Mouse (Mus musculus) midbrain, embryonic 15.5 days (tissue): Measurements from ENCODE around the gene C3ar1. TPM values are rescaled to one million over a fixed set of nuclear protein-coding genes. Genes with fewer than 3 reads are reported as not detected.

Experiments used
- ATAC-seq: fragments of 200-750 bp; cut with Nextera tagmentation; replicated peaks from 2 replicates; pipeline ENCODE4 v1.8.0; 2017; ENCODE audit warnings: moderate TSS enrichment
- H3K27ac ChIP-seq: fragments of 300-500 bp; sonication (generic); 2 replicates; pipeline ENCODE4 v1.5.1; 2015; ENCODE audit warnings: mild to moderate bottlenecking, inconsistent platforms
- H3K27me3 ChIP-seq: fragments of 300-500 bp; sonication (generic); replicated peaks from 2 replicates; pipeline ENCODE4 v1.6.1; 2015; ENCODE audit warnings: inconsistent platforms
- H3K36me3 ChIP-seq: fragments of 300-500 bp; sonication (generic); replicated peaks from 2 replicates; pipeline ENCODE4 v1.6.1; 2015; ENCODE audit warnings: inconsistent platforms
- H3K4me1 ChIP-seq: fragments of 300-500 bp; sonication (generic); 2 replicates; pipeline ENCODE4 v1.6.1; 2015; ENCODE audit warnings: inconsistent platforms
- H3K4me2 ChIP-seq: fragments of 300-500 bp; sonication (generic); 2 replicates; pipeline ENCODE4 v1.6.1; 2015; ENCODE audit warnings: inconsistent platforms, mild to moderate bottlenecking, moderate library complexity
- H3K4me3 ChIP-seq: fragments of 300-500 bp; sonication (generic); 2 replicates; pipeline ENCODE4 v1.5.1; 2015; ENCODE audit warnings: mild to moderate bottlenecking, inconsistent platforms
- H3K9ac ChIP-seq: fragments of 300-500 bp; sonication (generic); 2 replicates; pipeline ENCODE4 v1.6.1; 2015; ENCODE audit warnings: mild to moderate bottlenecking, inconsistent platforms
- H3K9me3 ChIP-seq: fragments of 300-500 bp; sonication (generic); 2 replicates; pipeline ENCODE4 v1.6.1; 2016; ENCODE audit warnings: inconsistent platforms
- WGBS: fragments of 180-500 bp; shearing (Covaris S2); methylation state at CpG from one replicate; pipeline ENCODE4 v1.1.7; 2015; ENCODE audit warnings: mixed read lengths; 5-methylcytosine and 5-hydroxymethylcytosine counted together
- microRNA-seq: library from miRNA; unstranded; fragments of <30 nt; microRNA quantifications from one replicate; pipeline ENCODE4, GENCODE M21; 2016
- polyA plus RNA-seq: library from polyadenylated mRNA; unstranded; fragments of >200 nt; fragmentation: Nextera tagmentation; extraction: Ambion mirVana; gene quantifications from 2 replicates; pipeline ENCODE4 v1.2.1, GENCODE M21; 2015

Gene C3ar1
- polyA plus RNA-seq, 1 experiment from 2014 or later: 1.4 TPM

- Histone ChIP-seq H3K4me3 (peak overlapping the region; percentile 70), H3K4me1 (peaks cover 11% of the 10 kb centered on the region), H3K36me3 (no peaks in the 10 kb centered on the region), H3K4me2 (peak overlapping the region; percentile 60), H3K9ac (peak overlapping the region; percentile 50), H3K9me3 (no peaks in the 10 kb centered on the region), H3K27ac (peak overlapping the region; percentile 98), H3K27me3 (no peaks in the 10 kb centered on the region)
- 2% methylated on average over 11 of the region's 11 CpGs for WGBS
- peak; percentile 6 for ATAC-seq
These were observed 45.8 kb downstream of the C3ar1 start for GRCm38 (mm10) chr6:122810022-122810614.

DNA sequence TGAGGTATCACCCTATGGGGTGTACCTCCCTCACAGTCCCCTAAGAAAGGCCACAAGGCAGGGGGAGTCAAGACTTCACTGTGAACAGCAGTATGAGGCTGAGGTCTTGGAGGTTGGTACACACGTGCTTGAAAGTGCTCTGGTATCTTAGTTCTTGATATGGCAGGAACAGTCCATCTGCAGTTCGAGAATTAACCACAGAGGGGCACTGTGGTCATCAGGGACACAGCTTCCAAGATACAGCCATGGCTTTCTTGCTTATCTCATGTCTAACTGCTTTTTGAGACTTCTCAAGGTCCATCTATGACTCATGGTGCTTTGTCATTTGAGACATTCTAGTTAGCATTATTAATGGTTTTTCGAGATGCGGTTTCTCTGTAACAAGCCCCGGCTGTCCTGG, 51.5 kb downstream of the C3ar1 start:
- Histone ChIP-seq H3K9ac (no peak overlapping the region), H3K27ac (no peak overlapping the region), H3K4me3 (no peak overlapping the region), H3K36me3 (no peaks in the 10 kb centered on the region), H3K4me1 (peaks cover 13% of the 10 kb centered on the region), H3K27me3 (peaks cover 7% of the 10 kb centered on the region), H3K4me2 (no peak overlapping the region), H3K9me3 (no peaks in the 10 kb centered on the region)
- 27% methylated on average over 5 of the region's 5 CpGs for WGBS
- no peak for ATAC-seq

- H3K4me2 ChIP-seq: peak overlapping the region; percentile 84
- H3K4me1 ChIP-seq: peaks cover 13% of the 10 kb centered on the region
- no peaks in the 10 kb centered on the region for H3K36me3 ChIP-seq
- ATAC-seq: peak; percentile 81
- 1% methylated on average over 34 of the region's 34 CpGs for WGBS
- H3K9me3 ChIP-seq: no peaks in the 10 kb centered on the region
- peak overlapping the region; percentile 54 for H3K4me3 ChIP-seq
- peak overlapping the region; percentile 62 for H3K9ac ChIP-seq
- peaks cover 7% of the 10 kb centered on the region for H3K27me3 ChIP-seq
- H3K27ac ChIP-seq: peak overlapping the region; percentile 66
These were observed 54.0 kb downstream of the C3ar1 start for GRCm38 (mm10) chr6:122801801-122802514.

DNA sequence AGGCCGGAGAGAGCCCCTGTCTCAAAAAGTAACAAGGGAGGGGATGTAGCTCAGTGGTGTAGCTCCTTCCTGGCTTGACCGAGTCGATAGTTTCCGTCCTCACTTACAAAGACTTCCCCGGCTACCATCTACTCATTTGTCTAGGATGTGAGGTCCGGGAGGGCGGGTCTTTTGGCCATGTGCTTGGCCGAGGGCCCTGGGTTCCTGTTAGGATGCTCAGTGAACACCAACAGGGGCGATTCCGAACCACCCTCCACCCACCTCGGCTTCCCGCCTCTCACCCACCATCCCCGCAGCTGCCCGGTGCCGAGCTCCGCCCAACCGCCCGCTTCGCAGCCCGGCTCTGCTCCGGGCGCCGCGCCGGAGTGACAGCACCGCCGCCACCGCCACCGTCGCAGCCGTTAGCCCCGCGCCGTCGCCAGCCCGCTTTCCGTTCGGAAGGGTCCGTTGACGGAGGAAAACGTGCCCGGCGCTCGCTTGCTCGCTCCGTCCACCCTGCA, 54.6 kb downstream of the C3ar1 start, which contains the start of gene Slc2a3:
Gene Slc2a3, minus strand, starts transcription at position 340 of the 500 bp plus-strand sequence.
- 1% methylated on average over 42 of the region's 46 CpGs for WGBS
- peak within 1 kb of the TSS; percentile 66 for H3K27ac ChIP-seq
- ATAC-seq: peak; percentile 83
- no peaks in the 10 kb centered on the region for H3K36me3 ChIP-seq
- no peaks in the 10 kb centered on the region for H3K9me3 ChIP-seq
- peak within 1 kb of the TSS; percentile 62 for H3K9ac ChIP-seq
- peaks cover 13% of the 10 kb centered on the region for H3K4me1 ChIP-seq
- H3K4me3 ChIP-seq: peak within 1 kb of the TSS; percentile 54
- peaks cover 7% of the 10 kb centered on the region for H3K27me3 ChIP-seq
- peak within 1 kb of the TSS; percentile 84 for H3K4me2 ChIP-seq

DNA sequence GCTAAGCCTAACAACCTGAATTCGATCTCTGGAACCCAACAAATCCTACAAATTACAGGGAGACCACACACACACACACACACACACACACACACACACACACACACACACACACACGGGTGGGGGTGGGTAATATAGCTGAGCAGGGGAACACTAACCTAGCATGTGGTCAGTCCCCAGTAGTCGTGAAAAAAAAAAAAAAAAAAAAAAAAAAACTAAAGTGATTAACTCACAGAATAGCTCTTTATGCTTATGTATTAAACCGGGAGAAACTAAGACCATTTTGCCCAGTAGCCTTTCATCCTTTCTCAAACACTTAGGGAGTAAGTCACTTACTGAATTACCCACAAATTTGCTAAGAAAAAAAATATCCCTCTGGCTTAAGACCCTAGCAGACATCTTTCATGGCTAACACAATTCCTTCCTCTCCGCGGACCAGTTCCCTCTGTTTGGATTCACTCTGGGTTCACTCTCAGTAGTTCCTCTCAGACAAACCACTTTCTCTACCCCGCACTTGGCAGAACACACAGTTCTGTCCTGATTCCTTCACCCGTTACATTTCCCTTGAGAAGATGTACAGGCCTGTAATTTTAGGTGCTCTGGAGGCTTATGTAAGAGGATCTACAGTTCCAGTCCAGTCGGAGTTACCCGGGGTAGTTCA, 55.2 kb downstream of the C3ar1 start:
- Histone ChIP-seq H3K36me3 (no peaks in the 10 kb centered on the region), H3K27me3 (peaks cover 7% of the 10 kb centered on the region), H3K9me3 (no peaks in the 10 kb centered on the region), H3K4me2 (peak overlapping the region; percentile 84), H3K27ac (no peak overlapping the region; the same call in 1 of the 2 replicates), H3K4me3 (peak overlapping the region; percentile 54), H3K9ac (peak overlapping the region; percentile 62), H3K4me1 (peaks cover 13% of the 10 kb centered on the region)
- ATAC-seq: no peak; the same call in 1 of the 2 replicates
- 37% methylated on average over 10 of the region's 10 CpGs for WGBS

Small RNA genes lying within 50 kb of the gene (microRNA-seq; reads per million reads assigned to microRNA genes)
- gene Mir7231: 0.55 reads per million

Other genes starting within 250 kb of the C3ar1 start
- not detected in 2 replicates for gene Gdf3, start 246.1 kb downstream of the C3ar1 start, polyA plus RNA-seq
- gene Dppa3, start 229.8 kb downstream of the C3ar1 start, polyA plus RNA-seq: not detected in 2 replicates
- gene Nanog, start 148.7 kb downstream of the C3ar1 start, polyA plus RNA-seq: 0.13 and 0.28 TPM in 2 replicates
- gene Slc2a3, start 54.5 kb downstream of the C3ar1 start, polyA plus RNA-seq: 34.6 and 36.8 TPM in 2 replicates
- gene Foxj2, start 36.2 kb downstream of the C3ar1 start, polyA plus RNA-seq: 8.3 and 9.1 TPM in 2 replicates
- gene Necap1, start 18.3 kb upstream of the C3ar1 start, polyA plus RNA-seq: 134 and 146 TPM in 2 replicates
- 2.0 and 2.1 TPM in 2 replicates for gene Clec4a1, start 65.7 kb upstream of the C3ar1 start, polyA plus RNA-seq
- gene Clec4a3, start 96.4 kb upstream of the C3ar1 start, polyA plus RNA-seq: 1.6 TPM in 2 replicates
- gene Clec4a4, start 134.2 kb upstream of the C3ar1 start, polyA plus RNA-seq: not detected in 2 replicates
- gene Clec4b1, start 193.8 kb upstream of the C3ar1 start, polyA plus RNA-seq: not detected in 2 replicates